Mouse (Mus musculus): ENCODE data around the gene 1700001C19Rik. TPM values are rescaled to one million over a fixed set of nuclear protein-coding genes. Genes with fewer than 3 reads are reported as not detected.

1700001C19Rik gene
- total and polyA plus RNA-seq, 3 experiments: not detected

- H3K9me3 ChIP-seq (replicated peaks): no peaks in the 10 kb centered on the region
- H3K36me3 ChIP-seq (replicated peaks): no peaks in the 10 kb centered on the region
- TF ChIP-seq CTCF (IDR thresholded peaks at IDR 0.05; ENCODE audit: low read depth, low read length) (peak; percentile 15; the same call in 1 of the 2 replicates), POLR2AphosphoS5 (IDR thresholded peaks at IDR 0.05; ENCODE audit: insufficient replicate concordance, low read depth, low read length) (no peak), GATA1 (IDR thresholded peaks at IDR 0.05; ENCODE audit: borderline replicate concordance, low read length) (no peak), TAL1 (conservative IDR thresholded peaks at IDR 0.05; ENCODE audit: low read depth, low read length) (no peak), GATA2 (IDR thresholded peaks at IDR 0.05; ENCODE audit: borderline replicate concordance, low read depth, low read length) (no peak)
- ATAC-seq (ENCODE audit: extremely low read depth, insufficient number of reproducible peaks, low FRiP score, poor library complexity, severe bottlenecking): no peak
- no peak overlapping the region for H3K4me3 ChIP-seq (ENCODE audit: low read depth, low read length)
- no peak for DNase-seq (ENCODE audit: low spot score)
- H3K4me1 ChIP-seq (ENCODE audit: insufficient read depth, low read depth, low read length): peaks cover 12% of the 10 kb centered on the region
- H3K27me3 ChIP-seq (ENCODE audit: insufficient read depth, low read length): peaks cover 25% of the 10 kb centered on the region
Observed at GRCm38 (mm10) chr17:47475714-47476113, 38.5 kb upstream of the 1700001C19Rik start.

DNA sequence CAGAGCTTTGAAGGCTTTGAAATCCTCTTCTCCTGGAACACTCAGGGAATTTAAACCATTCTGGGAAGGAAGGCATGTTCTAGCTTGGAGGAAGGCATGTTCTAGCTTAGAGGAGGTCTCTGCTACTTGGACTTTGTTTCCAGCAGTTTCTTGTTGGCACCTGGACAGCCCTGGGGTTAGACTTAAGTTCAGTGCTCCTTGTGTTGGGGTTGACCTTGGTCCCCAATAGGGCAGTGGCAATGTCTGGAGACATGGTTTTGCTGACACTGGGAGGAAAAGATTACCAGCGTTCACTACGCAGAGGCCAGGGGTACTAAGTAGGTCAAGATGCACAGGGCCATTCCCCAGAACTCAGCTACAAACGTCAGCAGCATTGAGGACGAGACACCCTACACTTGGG is 38.0 kb upstream of the 1700001C19Rik start:
- peaks cover 26% of the 10 kb centered on the region for H3K27me3 ChIP-seq (ENCODE audit: insufficient read depth, low read length)
- peaks cover 10% of the 10 kb centered on the region for H3K4me1 ChIP-seq (ENCODE audit: insufficient read depth, low read depth, low read length)
- DNase-seq (ENCODE audit: low spot score): no peak
- H3K9me3 ChIP-seq (replicated peaks): no peaks in the 10 kb centered on the region
- TF ChIP-seq CTCF (IDR thresholded peaks at IDR 0.05; ENCODE audit: low read depth, low read length) (no peak), GATA1 (IDR thresholded peaks at IDR 0.05; ENCODE audit: borderline replicate concordance, low read length) (no peak), TAL1 (conservative IDR thresholded peaks at IDR 0.05; ENCODE audit: low read depth, low read length) (no peak), GATA2 (IDR thresholded peaks at IDR 0.05; ENCODE audit: borderline replicate concordance, low read depth, low read length) (no peak)
- ATAC-seq (ENCODE audit: extremely low read depth, insufficient number of reproducible peaks, low FRiP score, poor library complexity, severe bottlenecking): no peak
- no peak overlapping the region for H3K4me3 ChIP-seq (ENCODE audit: low read depth, low read length)
- no peaks in the 10 kb centered on the region for H3K36me3 ChIP-seq (replicated peaks)

DNA sequence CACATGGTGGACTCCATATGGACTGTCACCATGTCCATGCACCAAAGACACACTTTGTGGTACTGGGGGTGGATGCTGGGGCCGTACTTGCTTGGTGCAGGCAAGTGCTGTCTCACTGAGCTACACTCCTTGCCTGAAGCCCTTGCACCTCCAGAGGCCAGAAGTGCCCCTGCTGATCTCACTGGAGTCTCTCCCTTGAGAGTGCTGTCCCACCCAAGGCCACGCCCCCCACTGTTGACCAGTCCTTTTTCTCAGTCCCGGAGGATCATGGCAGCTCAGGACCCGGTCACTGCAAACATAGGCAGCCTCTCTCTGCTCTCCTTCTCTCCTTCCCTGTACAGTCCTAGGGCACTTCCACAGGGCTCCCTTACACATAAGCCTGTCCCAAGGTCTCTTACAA is 37.1 kb upstream of the 1700001C19Rik start:
- Histone ChIP-seq H3K9me3 (replicated peaks) (no peaks in the 10 kb centered on the region), H3K4me1 (ENCODE audit: insufficient read depth, low read depth, low read length) (peaks cover 6% of the 10 kb centered on the region; the same call in 1 of the 2 replicates), H3K36me3 (replicated peaks) (no peaks in the 10 kb centered on the region), H3K4me3 (ENCODE audit: low read depth, low read length) (no peak overlapping the region), H3K27me3 (ENCODE audit: insufficient read depth, low read length) (peaks cover 27% of the 10 kb centered on the region)
- DNase-seq (ENCODE audit: low spot score) (no peak), ATAC-seq (ENCODE audit: extremely low read depth, insufficient number of reproducible peaks, low FRiP score, poor library complexity, severe bottlenecking) (no peak)
- TF ChIP-seq GATA1 (IDR thresholded peaks at IDR 0.05; ENCODE audit: borderline replicate concordance, low read length) (no peak), TAL1 (conservative IDR thresholded peaks at IDR 0.05; ENCODE audit: low read depth, low read length) (no peak), GATA2 (IDR thresholded peaks at IDR 0.05; ENCODE audit: borderline replicate concordance, low read depth, low read length) (no peak), CTCF (IDR thresholded peaks at IDR 0.05; ENCODE audit: low read depth, low read length) (no peak), POLR2AphosphoS5 (IDR thresholded peaks at IDR 0.05; ENCODE audit: insufficient replicate concordance, low read depth, low read length) (no peak)

DNA sequence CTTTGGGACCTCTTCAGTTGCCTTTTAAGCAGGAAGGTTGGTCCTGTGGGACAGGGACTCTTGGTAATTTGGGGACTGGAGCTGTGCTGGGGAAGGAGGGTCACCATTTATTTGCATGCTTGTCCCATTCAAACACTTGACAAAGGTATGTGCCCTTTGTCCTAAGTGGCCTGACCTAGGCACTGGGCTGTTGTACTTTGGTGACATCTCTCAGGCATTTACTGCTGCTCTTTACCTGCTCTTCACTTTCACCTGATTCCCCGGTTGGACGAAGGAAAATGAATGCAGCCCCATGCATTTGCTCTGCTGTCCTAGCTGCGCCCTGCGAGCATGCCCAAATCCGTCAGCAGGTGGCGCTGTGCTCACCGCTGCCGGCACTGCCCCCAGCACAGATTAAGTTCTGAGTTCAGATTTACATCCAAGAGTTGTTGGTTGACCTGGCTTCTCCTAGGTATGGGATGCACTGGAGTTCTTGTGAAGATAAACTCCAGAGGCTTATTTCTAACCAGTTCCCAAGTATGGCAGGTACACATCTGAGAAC is 36.3 kb upstream of the 1700001C19Rik start:
- ATAC-seq (ENCODE audit: extremely low read depth, insufficient number of reproducible peaks, low FRiP score, poor library complexity, severe bottlenecking): no peak
- Histone ChIP-seq H3K27me3 (ENCODE audit: insufficient read depth, low read length) (peaks cover 22% of the 10 kb centered on the region), H3K9me3 (replicated peaks) (no peaks in the 10 kb centered on the region), H3K4me1 (ENCODE audit: insufficient read depth, low read depth, low read length) (peaks cover 4% of the 10 kb centered on the region; the same call in 1 of the 2 replicates), H3K4me3 (ENCODE audit: low read depth, low read length) (no peak overlapping the region), H3K36me3 (replicated peaks) (no peaks in the 10 kb centered on the region)
- TF ChIP-seq CTCF (IDR thresholded peaks at IDR 0.05; ENCODE audit: low read depth, low read length) (peak; percentile 90), GATA2 (IDR thresholded peaks at IDR 0.05; ENCODE audit: borderline replicate concordance, low read depth, low read length) (no peak), POLR2AphosphoS5 (IDR thresholded peaks at IDR 0.05; ENCODE audit: insufficient replicate concordance, low read depth, low read length) (no peak)
- DNase-seq (ENCODE audit: low spot score): no peak

- Histone ChIP-seq H3K9me3 (replicated peaks) (no peaks in the 10 kb centered on the region), H3K4me1 (ENCODE audit: insufficient read depth, low read depth, low read length) (peaks cover 4% of the 10 kb centered on the region; the same call in 1 of the 2 replicates), H3K36me3 (replicated peaks) (no peaks in the 10 kb centered on the region), H3K4me3 (ENCODE audit: low read depth, low read length) (no peak overlapping the region), H3K27me3 (ENCODE audit: insufficient read depth, low read length) (peaks cover 30% of the 10 kb centered on the region)
- TF ChIP-seq GATA2 (IDR thresholded peaks at IDR 0.05; ENCODE audit: borderline replicate concordance, low read depth, low read length) (no peak), TAL1 (conservative IDR thresholded peaks at IDR 0.05; ENCODE audit: low read depth, low read length) (no peak), POLR2AphosphoS5 (IDR thresholded peaks at IDR 0.05; ENCODE audit: insufficient replicate concordance, low read depth, low read length) (no peak), GATA1 (IDR thresholded peaks at IDR 0.05; ENCODE audit: borderline replicate concordance, low read length) (no peak), CTCF (IDR thresholded peaks at IDR 0.05; ENCODE audit: low read depth, low read length) (no peak)
- ATAC-seq (ENCODE audit: extremely low read depth, insufficient number of reproducible peaks, low FRiP score, poor library complexity, severe bottlenecking) (no peak), DNase-seq (ENCODE audit: low spot score) (no peak)
Observed at GRCm38 (mm10) chr17:47472435-47473350, 35.5 kb upstream of the 1700001C19Rik start.

- ATAC-seq (ENCODE audit: extremely low read depth, insufficient number of reproducible peaks, low FRiP score, poor library complexity, severe bottlenecking) (no peak), DNase-seq (ENCODE audit: low spot score) (no peak)
- no peak for TF ChIP-seq GATA2 (IDR thresholded peaks at IDR 0.05; ENCODE audit: borderline replicate concordance, low read depth, low read length)
- no peak for TF ChIP-seq POLR2AphosphoS5 (IDR thresholded peaks at IDR 0.05; ENCODE audit: insufficient replicate concordance, low read depth, low read length)
- no peak for TF ChIP-seq TAL1 (conservative IDR thresholded peaks at IDR 0.05; ENCODE audit: low read depth, low read length)
- no peak for TF ChIP-seq GATA1 (IDR thresholded peaks at IDR 0.05; ENCODE audit: borderline replicate concordance, low read length)
- no peak for TF ChIP-seq CTCF (IDR thresholded peaks at IDR 0.05; ENCODE audit: low read depth, low read length)
- no peaks in the 10 kb centered on the region for H3K36me3 ChIP-seq (replicated peaks)
- peaks cover 4% of the 10 kb centered on the region; the same call in 1 of the 2 replicates for H3K4me1 ChIP-seq (ENCODE audit: insufficient read depth, low read depth, low read length)
- no peaks in the 10 kb centered on the region for H3K9me3 ChIP-seq (replicated peaks)
- H3K27me3 ChIP-seq (ENCODE audit: insufficient read depth, low read length): peaks cover 44% of the 10 kb centered on the region
- H3K4me3 ChIP-seq (ENCODE audit: low read depth, low read length): no peak overlapping the region
Observed at GRCm38 (mm10) chr17:47470686-47471085, 33.5 kb upstream of the 1700001C19Rik start.

Measured in G1E (cell line).